Mouse (Mus musculus) neural tube, embryonic 14.5 days (tissue): ENCODE results near the gene Vmn1r34. TPM values are rescaled to one million over a fixed set of nuclear protein-coding genes. Genes with fewer than 3 reads are reported as not detected.
"Not testable (repeated sequence)": the region's sequence is repeated elsewhere in the genome, so short reads cannot be mapped to it uniquely, and the experiment has no call there.

ENCODE experiments used
- ATAC-seq: fragments of 200-750 bp; cut with Nextera tagmentation; 2 replicates; pipeline ENCODE4 v1.8.0; 2017; ENCODE audit warnings: low read depth, mild to moderate bottlenecking, moderate TSS enrichment, moderate library complexity
- H3K27ac ChIP-seq: fragments of 300-500 bp; sonication (generic); 2 replicates; pipeline ENCODE4 v1.5.1; 2014; ENCODE audit warnings: low read depth, mild to moderate bottlenecking, control low read depth, low read length, moderate library complexity, mixed read lengths
- H3K27me3 ChIP-seq: fragments of 300-500 bp; sonication (generic); 2 replicates; pipeline ENCODE4 v1.6.1; 2014; ENCODE audit warnings: low read length; ENCODE audit not compliant: control insufficient read depth, insufficient read depth
- H3K36me3 ChIP-seq: fragments of 300-500 bp; sonication (generic); 2 replicates; pipeline ENCODE4 v1.6.1; 2014; ENCODE audit warnings: low read length, mixed read lengths; ENCODE audit not compliant: control insufficient read depth, insufficient read depth
- H3K4me1 ChIP-seq: fragments of 300-500 bp; sonication (generic); 2 replicates; pipeline ENCODE4 v1.6.1; 2014; ENCODE audit warnings: low read length; ENCODE audit not compliant: control insufficient read depth, insufficient read depth
- H3K4me2 ChIP-seq: fragments of 300-500 bp; sonication (generic); 2 replicates; pipeline ENCODE4 v1.6.1; 2014; ENCODE audit warnings: mild to moderate bottlenecking, low read depth, low read length, control low read depth
- H3K4me3 ChIP-seq: fragments of 300-500 bp; sonication (generic); 2 replicates; pipeline ENCODE4 v1.5.1; 2014; ENCODE audit warnings: low read depth, low read length, control low read depth, mixed read lengths
- H3K9ac ChIP-seq: fragments of 300-500 bp; sonication (generic); replicated peaks from 2 replicates; pipeline ENCODE4 v1.6.1; 2014; ENCODE audit warnings: low read depth, mild to moderate bottlenecking, control low read depth, low read length, mixed read lengths
- H3K9me3 ChIP-seq: fragments of 300-500 bp; sonication (generic); 2 replicates; pipeline ENCODE4 v1.6.1; 2016; ENCODE audit warnings: low read length; ENCODE audit not compliant: control insufficient read depth
- WGBS: fragments of 180-500 bp; shearing (Covaris S2); extraction: QIAGEN DNeasy Blood & Tissue Kit; methylation state at CpG from one replicate; pipeline ENCODE4 v1.1.7; 2014; 5-methylcytosine and 5-hydroxymethylcytosine counted together
- polyA plus RNA-seq: library from polyadenylated mRNA; unstranded; fragments of >200 nt; fragmentation: Nextera tagmentation; extraction: Ambion mirVana; gene quantifications from 2 replicates; pipeline ENCODE4 v1.2.1, GENCODE M21; 2014

The Vmn1r34 gene
- polyA plus RNA-seq, result not detected in 2 replicates

DNA sequence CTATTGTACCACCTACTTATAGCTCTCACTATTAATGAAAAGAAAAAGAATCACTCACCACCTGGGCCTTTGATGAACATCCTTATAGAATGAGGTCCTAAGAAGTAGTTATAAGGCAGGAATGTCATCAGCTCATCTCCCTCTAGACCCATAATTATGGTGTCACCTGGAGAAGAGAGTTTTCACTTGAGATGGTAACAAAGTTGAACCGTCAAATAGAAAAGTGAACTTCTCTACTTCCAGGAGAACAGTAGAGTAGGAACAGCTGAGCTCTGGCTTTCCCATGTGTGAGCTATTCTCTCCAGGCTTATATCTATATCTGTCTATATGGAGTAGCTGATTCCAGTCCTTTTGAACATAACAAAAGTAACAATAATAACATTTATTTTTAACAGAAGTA, at the start of gene Vmn1r34:
TSS of gene Vmn1r34 (minus strand) at position 101 of the 400 bp plus-strand sequence.
- no peaks in the 10 kb centered on the region for H3K9me3 ChIP-seq
- ATAC-seq, result no peak
- no peaks in the 10 kb centered on the region for H3K27me3 ChIP-seq
- H3K27ac ChIP-seq, result no peak within 1 kb of the TSS
- no peak within 1 kb of the TSS for H3K9ac ChIP-seq
- H3K4me3 ChIP-seq, result no peak within 1 kb of the TSS
- no peaks in the 10 kb centered on the region for H3K36me3 ChIP-seq
- H3K4me2 ChIP-seq, result no peak within 1 kb of the TSS
- WGBS, result 98% methylated on average over 1 of the region's 1 CpGs
- H3K4me1 ChIP-seq, result no peaks in the 10 kb centered on the region

DNA sequence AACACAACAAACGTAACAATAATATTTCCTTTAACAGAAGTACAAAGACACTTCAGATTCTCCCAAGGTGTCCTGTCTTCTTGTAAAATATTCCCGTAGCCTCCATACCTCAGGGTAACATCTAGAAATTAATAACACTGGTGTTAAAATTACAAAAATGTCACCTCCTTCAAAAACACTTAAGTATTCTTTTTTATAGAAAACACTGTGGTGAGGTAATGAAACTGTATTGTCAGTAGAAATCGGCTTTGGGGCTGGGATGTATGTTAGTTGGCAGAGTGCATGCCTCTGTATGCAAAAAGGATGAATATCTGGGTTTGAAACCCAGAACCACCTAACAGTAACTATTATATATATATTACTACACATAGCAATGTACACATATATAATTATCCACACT, 42.1 kb upstream of the Vmn1r34 start, which contains the start of gene Vmn1r35:
TSS of gene Vmn1r35 (minus strand) at position 101 of the 400 bp plus-strand sequence.
- no peaks in the 10 kb centered on the region for H3K9me3 ChIP-seq
- H3K27ac ChIP-seq, result no peak within 1 kb of the TSS
- H3K27me3 ChIP-seq, result no peaks in the 10 kb centered on the region
- 87% methylated on average over 3 of the region's 3 CpGs for WGBS
- ATAC-seq, result no peak
- H3K4me3 ChIP-seq, result no peak within 1 kb of the TSS
- H3K36me3 ChIP-seq, result no peaks in the 10 kb centered on the region
- no peaks in the 10 kb centered on the region for H3K4me1 ChIP-seq
- no peak within 1 kb of the TSS for H3K9ac ChIP-seq
- H3K4me2 ChIP-seq, result no peak within 1 kb of the TSS

DNA sequence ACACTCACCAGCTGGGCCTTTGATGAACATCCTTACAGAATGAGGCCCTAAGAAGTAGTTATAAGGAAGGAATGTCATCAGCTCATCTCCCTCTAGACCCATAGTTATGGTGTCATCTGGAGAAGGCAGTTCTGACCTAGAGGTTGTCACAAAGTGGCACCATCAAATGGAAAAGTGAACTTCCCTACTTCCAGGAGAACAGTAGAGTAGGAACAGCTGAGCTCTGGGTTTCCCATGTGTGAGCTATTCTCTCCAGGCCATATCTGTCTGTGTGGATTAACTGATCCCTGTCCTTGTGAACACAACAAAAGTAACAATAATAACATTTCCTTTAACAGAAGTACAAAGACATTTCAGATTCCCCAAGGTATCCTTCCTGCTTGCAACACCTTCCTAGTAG, 25.5 kb downstream of the Vmn1r34 start, which contains the start of gene Vmn1r33:
TSS of gene Vmn1r33 (minus strand) at position 101 of the 400 bp plus-strand sequence.
- H3K27me3 ChIP-seq, H3K4me3 ChIP-seq, H3K27ac ChIP-seq, H3K36me3 ChIP-seq, H3K4me2 ChIP-seq, H3K4me1 ChIP-seq, H3K9ac ChIP-seq, H3K9me3 ChIP-seq, ATAC-seq: not testable (repeated sequence)

DNA sequence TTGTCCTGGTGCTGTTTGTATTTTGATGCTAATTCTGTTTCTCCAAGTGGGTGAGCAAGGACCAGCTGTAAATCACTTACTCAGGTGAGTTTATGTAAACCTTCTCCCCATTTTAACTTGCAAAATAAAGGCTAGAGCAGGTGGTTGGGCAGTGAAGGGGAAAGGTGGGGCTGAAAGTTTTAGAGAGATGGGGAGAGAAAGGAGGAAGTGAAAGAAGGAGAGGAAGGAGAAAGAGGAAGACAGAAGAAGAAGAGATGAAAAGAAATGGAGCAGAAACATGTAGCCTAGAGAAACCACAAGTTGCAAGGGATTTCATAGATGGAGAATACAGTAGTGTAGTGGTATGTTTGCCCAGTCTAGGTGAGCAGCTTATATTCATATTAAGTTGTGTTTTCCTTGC, 47.9 kb downstream of the Vmn1r34 start:
- no peaks in the 10 kb centered on the region for H3K27me3 ChIP-seq
- H3K4me1 ChIP-seq, result no peaks in the 10 kb centered on the region
- no peak overlapping the region for H3K9ac ChIP-seq
- no peaks in the 10 kb centered on the region for H3K36me3 ChIP-seq
- no peak overlapping the region for H3K4me2 ChIP-seq
- ATAC-seq, result no peak
- H3K9me3 ChIP-seq, result no peaks in the 10 kb centered on the region
- H3K27ac ChIP-seq, result no peak overlapping the region
- no peak overlapping the region for H3K4me3 ChIP-seq

Other genes starting within 250 kb of the Vmn1r34 start
- gene Mad2l1, start 108.5 kb downstream of the Vmn1r34 start, polyA plus RNA-seq, result 10.4 and 13.7 TPM in 2 replicates
- not detected in 2 replicates for gene Vmn1r32, start 83.8 kb downstream of the Vmn1r34 start, polyA plus RNA-seq
- not detected in 2 replicates for gene Vmn1r33, start 25.6 kb downstream of the Vmn1r34 start, polyA plus RNA-seq
- gene Vmn1r35, start 42.0 kb upstream of the Vmn1r34 start, polyA plus RNA-seq, result not detected in 2 replicates
- not detected in 2 replicates for gene Vmn1r36, start 75.3 kb upstream of the Vmn1r34 start, polyA plus RNA-seq
- not detected in 2 replicates for gene Vmn1r37, start 85.5 kb upstream of the Vmn1r34 start, polyA plus RNA-seq
- gene Vmn1r38, start 138.7 kb upstream of the Vmn1r34 start, polyA plus RNA-seq, result not detected in 2 replicates
- gene Vmn1r39, start 166.7 kb upstream of the Vmn1r34 start, polyA plus RNA-seq, result not detected in 2 replicates